Mouse (Mus musculus) frontal cortex, postnatal 36 days (tissue): ENCODE measurements around the gene Phldb3.

ENCODE experiments used
- DNase-seq, 2 experiments: peaks; one replicate each; pipeline ENCODE4 v3.0.0; 2022; ENCODE audit warnings: low spot score in 2 of 2

Gene Phldb3

GRCm38 (mm10) chr7:24630116-24630880 lies 19.7 kb downstream of the Phldb3 start:
- no peak for DNase-seq

DNA sequence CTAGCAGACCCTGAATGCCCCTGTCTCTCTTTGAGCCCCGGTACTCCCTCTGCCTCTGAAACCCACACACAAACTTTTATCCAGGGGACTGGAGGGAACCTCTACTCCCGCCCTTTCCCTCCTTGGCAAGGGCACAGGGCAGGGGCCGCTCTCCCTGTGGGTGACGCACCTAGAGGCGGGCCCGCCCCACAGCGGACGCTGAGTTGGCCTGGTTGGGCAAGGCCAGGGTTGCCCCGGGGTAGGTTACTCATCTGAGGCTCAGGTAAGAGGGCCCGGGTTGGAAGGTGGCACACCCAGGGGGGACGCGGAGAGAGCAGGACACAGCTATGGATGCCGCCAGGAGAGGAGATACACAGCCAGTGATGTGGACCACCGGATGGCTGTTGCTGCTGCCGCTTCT lies 25.7 kb downstream of the Phldb3 start, which contains the start of gene Lypd3:
Lypd3 (plus strand) TSS at position 287 of the 400 bp plus-strand sequence.
- no peak for DNase-seq

DNA sequence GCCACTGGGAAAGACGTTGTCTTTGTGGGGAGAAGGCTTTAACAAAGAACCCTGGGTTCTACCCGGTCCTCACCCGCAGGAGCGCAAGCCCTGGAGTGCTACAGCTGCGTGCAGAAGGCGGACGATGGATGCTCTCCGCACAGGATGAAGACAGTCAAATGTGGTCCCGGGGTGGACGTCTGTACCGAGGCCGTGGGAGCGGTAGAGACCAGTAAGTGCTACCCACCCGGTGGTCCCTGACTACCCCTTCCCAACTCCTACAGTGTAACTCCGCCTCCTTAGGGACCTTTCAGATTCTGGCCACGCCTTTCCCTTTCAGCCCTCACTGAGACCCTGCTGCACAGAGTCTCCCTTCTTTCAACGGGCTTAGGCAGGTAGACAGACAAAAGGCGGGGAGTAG lies 26.5 kb downstream of the Phldb3 start:
- DNase-seq: no peak

DNA sequence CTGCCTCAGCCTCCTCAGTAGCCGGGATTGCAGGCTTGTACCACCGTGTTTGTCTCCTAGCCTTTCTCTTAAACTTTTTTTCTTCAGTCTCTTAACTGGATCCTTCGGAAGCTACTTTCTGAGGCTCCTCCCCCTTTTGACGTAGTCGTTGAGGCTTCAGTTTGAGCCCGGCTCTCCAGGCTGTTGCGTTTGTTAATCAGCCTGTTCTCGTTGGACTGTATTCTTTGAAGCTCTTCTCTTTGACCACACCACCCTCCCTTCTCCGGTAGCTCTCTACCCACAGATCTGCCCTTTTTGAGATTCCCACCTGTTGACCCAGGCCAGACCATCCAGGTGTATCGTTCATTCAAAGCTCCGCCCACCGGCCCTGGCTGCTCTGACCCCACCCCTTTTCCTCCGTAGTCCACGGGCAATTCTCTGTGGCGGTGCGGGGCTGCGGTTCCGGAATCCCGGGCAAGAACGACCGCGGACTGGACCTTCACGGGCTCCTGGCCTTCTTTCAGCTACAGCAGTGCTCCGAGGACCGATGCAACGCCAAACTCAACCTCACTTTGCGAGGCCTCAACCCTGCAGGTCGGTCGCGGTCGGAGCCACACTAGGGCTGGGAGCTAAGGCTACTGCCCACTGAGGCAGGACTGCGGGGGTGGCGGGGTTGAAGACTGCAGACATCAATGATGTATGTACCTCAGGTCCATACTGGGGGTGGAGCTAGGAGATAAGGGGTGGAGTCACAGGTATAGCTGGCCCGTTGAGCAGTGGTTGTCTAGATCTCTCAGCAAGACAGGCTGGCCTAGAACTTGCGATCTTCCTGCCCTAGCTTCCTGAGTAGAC lies 27.7 kb downstream of the Phldb3 start:
- no peak for DNase-seq

DNA sequence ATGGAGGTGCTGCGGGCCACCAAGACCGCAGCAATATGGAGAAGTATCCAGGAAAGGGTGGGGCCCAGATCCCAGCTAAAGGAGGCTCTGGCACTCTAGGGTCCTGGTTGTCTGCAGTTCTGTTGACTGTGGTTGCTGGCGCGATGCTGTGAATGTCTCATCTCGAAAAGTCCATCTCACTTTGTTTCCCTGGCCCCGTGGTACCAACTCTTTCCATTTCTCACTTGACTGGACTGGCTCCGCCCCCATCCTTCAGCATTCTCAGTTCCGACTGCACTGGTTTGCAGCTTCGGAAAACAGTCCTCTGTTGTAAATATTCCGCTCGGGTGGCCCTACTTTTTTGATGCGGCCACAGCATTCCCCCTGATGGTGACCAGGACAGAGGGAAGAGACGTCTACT lies 29.9 kb downstream of the Phldb3 start:
- DNase-seq: no peak

- DNase-seq: peak; percentile 8 to 20
These were observed 31.9 kb downstream of the Phldb3 start for GRCm38 (mm10) chr7:24642491-24642890.

DNA sequence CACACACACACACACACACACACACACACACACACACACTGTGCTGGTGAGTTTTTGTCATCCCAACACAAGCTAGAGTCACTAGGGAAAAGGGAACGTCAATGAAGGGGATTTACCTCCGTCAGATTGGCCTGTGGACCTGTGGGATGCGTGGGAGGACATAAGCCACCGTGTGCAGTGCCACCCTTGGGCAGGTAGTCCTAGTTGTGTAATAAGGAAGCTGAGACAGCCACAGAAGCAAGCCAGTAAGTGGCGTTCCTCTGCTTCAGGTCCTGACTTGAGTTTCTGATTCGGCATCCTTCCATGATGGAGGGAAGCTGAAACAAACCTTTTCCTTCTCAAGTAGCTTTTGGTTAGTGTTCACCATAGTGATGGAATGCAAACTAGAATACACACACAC lies 33.9 kb downstream of the Phldb3 start:
- no peak for DNase-seq

DNA sequence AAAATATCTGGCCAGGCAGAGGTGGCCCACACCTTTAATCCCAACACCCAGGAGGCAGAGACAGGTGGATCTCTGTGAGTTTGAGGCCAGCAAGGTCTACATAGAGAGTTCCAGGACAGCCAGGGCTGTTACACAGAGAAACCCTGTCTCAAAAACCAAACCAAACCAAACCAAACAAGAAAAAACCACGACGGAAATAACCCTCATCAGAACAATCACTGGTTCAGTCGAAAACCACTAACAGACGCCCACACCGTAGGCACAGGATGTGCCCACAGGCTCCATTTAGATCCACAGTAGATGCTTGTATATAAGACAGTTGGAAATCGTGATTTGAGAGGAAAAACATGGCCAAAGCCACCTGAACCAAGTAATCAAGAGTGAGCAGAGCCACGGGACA lies 34.4 kb downstream of the Phldb3 start:
- DNase-seq: no peak

GRCm38 (mm10) chr7:24646486-24646885 lies 35.9 kb downstream of the Phldb3 start:
- no peak for DNase-seq

GRCm38 (mm10) chr7:24653681-24654080 lies 43.1 kb downstream of the Phldb3 start:
- peak in 1 of 2 experiments; percentile 34 for DNase-seq

- DNase-seq: no peak
These were observed 49.3 kb downstream of the Phldb3 start for GRCm38 (mm10) chr7:24659737-24660357.

GRCm38 (mm10) chr7:24661118-24661904 lies 50.7 kb downstream of the Phldb3 start:
- no peak for DNase-seq

DNA sequence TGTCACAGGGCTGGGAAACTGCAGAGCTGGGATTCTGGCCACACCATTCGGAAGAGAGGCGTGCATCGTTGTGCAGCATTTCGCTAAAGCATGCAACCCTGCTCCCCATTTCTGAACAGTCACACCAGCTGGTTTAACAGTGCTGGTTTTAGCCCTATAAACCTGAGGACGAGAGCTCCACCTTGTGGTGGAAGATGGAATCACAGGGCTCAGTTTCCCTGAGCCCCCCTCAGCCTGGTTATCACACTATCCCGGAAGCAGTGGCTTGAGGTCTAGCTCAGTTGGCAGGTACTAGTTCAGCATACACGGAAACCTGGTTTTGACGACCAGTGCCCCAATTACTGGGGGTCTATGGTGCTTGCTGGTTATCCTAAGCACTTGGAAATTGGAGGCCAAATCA lies 52.0 kb downstream of the Phldb3 start:
- peak; percentile 59 to 73 for DNase-seq

- no peak for DNase-seq
These were observed 53.7 kb downstream of the Phldb3 start for GRCm38 (mm10) chr7:24664301-24664700.

GRCm38 (mm10) chr7:24664959-24665358 lies 54.4 kb downstream of the Phldb3 start:
- no peak for DNase-seq

- DNase-seq: no peak
These were observed 61.4 kb downstream of the Phldb3 start for GRCm38 (mm10) chr7:24671944-24672439.

GRCm38 (mm10) chr7:24676575-24676974 lies 66.0 kb downstream of the Phldb3 start, which contains the start of gene Tex101:
Tex101 (minus strand) TSS chr7:24676675.
- no peak for DNase-seq
